Mouse (Mus musculus) kidney, embryonic 15.5 days (tissue): ENCODE measurements at regions not wholly inside any gene's neighbourhood (a gene's known extent, or its start where the extent isn't known, plus 50 kb on each side); places are given as distances from the start of the nearest gene placed in this dataset.

Source experiments
- ATAC-seq: fragments of 200-750 bp; cut with Nextera tagmentation; replicated peaks from 2 replicates; pipeline ENCODE4 v1.8.0; 2017; ENCODE audit warnings: moderate TSS enrichment; ENCODE audit not compliant: low FRiP score
- H3K27ac ChIP-seq: fragments of 300-500 bp; sonication (generic); 2 replicates; pipeline ENCODE4 v1.5.1; 2015; ENCODE audit warnings: mild to moderate bottlenecking, inconsistent platforms
- H3K27me3 ChIP-seq: fragments of 300-500 bp; sonication (generic); 2 replicates; pipeline ENCODE4 v1.6.1; 2015; ENCODE audit warnings: inconsistent platforms
- H3K36me3 ChIP-seq: fragments of 300-500 bp; sonication (generic); 2 replicates; pipeline ENCODE4 v1.6.1; 2015; ENCODE audit warnings: inconsistent platforms
- H3K4me1 ChIP-seq: fragments of 300-500 bp; sonication (generic); 2 replicates; pipeline ENCODE4 v1.6.1; 2015; ENCODE audit warnings: inconsistent platforms
- H3K4me2 ChIP-seq: fragments of 300-500 bp; sonication (generic); 2 replicates; pipeline ENCODE4 v1.6.1; 2015; ENCODE audit warnings: moderate library complexity, mild to moderate bottlenecking, inconsistent platforms
- H3K4me3 ChIP-seq: fragments of 300-500 bp; sonication (generic); replicated peaks from 2 replicates; pipeline ENCODE4 v1.5.1; 2015; ENCODE audit warnings: mild to moderate bottlenecking, inconsistent platforms
- H3K9ac ChIP-seq: fragments of 300-500 bp; sonication (generic); 2 replicates; pipeline ENCODE4 v1.6.1; 2015; ENCODE audit warnings: mild to moderate bottlenecking, inconsistent platforms
- H3K9me3 ChIP-seq: fragments of 300-500 bp; sonication (generic); replicated peaks from 2 replicates; pipeline ENCODE4 v1.6.1; 2016; ENCODE audit warnings: inconsistent platforms
- WGBS: fragments of 180-500 bp; shearing (Covaris S2); methylation state at CpG from one replicate; pipeline ENCODE4 v1.1.7; 2015; ENCODE audit warnings: mixed read lengths; 5-methylcytosine and 5-hydroxymethylcytosine counted together

DNA sequence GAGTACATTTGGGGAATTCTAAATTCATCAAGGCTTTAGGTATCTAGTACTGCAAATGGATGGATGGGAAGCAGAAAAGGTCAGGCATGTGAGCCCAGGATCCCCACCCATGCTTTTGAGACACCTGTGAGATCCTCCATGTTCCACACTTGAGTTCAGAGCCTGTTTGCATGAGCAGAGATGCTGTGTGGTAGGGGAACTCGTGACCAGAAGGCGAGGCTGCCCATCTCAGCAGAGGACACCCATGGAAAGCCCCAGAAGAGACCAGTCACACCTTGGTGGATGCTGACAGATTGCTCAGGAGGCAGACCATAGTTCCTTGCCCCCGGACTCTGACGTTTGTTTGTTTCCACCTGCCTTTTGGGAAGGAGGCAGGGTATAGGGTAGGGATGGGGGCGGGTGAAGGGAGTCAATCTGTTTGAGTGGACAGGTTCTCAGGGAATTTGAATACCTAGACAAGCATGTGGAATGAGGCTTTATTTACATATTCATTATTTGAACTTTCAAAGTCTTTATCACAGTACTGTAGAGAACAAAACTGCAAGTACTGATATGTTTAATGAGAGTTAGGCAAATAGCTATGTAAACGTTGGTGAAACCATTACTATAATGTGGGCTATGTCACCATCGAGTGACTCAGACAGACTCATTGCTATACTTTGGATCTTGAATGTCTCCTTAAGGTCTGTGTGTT lies 278.5 kb downstream of the Dhx35 start:
- Histone ChIP-seq H3K27ac (no peak overlapping the region), H3K9me3 (no peaks in the 10 kb centered on the region), H3K36me3 (no peaks in the 10 kb centered on the region), H3K27me3 (no peaks in the 10 kb centered on the region), H3K4me3 (no peak overlapping the region), H3K9ac (no peak overlapping the region), H3K4me2 (no peak overlapping the region), H3K4me1 (peaks cover 8% of the 10 kb centered on the region)
- 88% methylated on average over 7 of the region's 7 CpGs for WGBS
- ATAC-seq: no peak

DNA sequence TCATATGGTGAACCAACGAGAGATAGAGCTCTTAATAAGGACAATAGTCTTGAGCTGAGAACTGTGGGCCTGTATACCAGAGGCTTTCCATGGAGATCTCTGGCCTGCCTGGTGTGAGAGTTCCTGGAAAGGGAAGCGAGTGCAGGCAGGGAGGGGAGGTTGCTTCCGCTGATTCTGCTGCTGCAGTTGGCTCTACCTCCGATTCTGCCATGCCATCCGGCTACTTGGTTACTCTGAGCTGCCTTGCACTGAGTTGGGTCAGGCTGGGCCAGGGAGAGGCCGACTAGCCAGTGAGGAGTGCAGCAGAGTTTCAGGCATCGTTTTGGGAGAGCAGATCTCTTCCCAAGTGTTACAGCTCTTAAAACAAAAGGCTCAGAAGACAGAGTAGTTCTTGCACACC lies 285.2 kb downstream of the Dhx35 start:
- H3K4me2 ChIP-seq: no peak overlapping the region
- H3K27ac ChIP-seq: no peak overlapping the region
- WGBS: 67% methylated on average over 7 of the region's 7 CpGs
- H3K9me3 ChIP-seq: no peaks in the 10 kb centered on the region
- no peak for ATAC-seq
- no peak overlapping the region for H3K4me3 ChIP-seq
- no peaks in the 10 kb centered on the region for H3K36me3 ChIP-seq
- no peak overlapping the region for H3K9ac ChIP-seq
- no peaks in the 10 kb centered on the region for H3K4me1 ChIP-seq
- H3K27me3 ChIP-seq: no peaks in the 10 kb centered on the region

DNA sequence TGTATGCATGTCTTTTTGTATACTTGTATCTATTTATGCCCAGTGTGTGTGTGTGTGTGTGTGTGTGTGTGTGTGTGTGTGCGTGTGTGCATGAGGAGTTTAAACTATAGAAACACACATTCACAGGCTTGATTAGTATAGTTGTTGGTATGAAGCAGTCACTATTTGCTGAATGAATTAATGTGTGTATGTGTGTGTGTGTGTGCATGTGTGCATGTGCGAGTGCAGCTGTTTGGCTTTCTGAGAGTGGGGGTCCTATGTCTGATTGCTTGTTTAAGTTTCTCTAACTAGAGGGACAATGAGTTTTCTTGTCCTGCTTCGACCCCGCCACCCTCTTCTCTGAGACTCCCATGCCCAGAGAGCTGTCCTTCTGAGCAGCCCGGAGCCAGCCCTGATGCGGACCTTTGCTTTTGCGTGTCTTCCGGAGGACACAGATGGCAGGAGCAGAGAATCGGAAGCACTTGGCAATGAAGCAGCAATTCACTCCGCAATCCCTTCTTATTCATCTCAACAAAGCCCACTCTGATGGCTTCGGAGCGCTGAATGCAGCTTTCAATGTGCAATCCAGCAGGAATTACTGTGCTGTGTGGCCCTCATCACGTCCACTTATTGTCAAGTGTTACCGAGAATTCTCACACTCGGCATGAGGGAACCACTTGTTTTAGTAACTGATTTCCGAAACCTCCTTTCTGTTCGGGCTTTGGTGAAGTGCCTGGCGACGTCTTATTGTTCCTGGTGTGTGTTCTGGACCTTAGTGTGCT lies 286.4 kb downstream of the Dhx35 start:
- H3K9ac ChIP-seq: no peak overlapping the region
- 86% methylated on average over 19 of the region's 19 CpGs for WGBS
- no peaks in the 10 kb centered on the region for H3K4me1 ChIP-seq
- no peaks in the 10 kb centered on the region for H3K27me3 ChIP-seq
- no peak for ATAC-seq
- H3K9me3 ChIP-seq: no peaks in the 10 kb centered on the region
- no peaks in the 10 kb centered on the region for H3K36me3 ChIP-seq
- H3K4me2 ChIP-seq: no peak overlapping the region
- H3K4me3 ChIP-seq: no peak overlapping the region
- H3K27ac ChIP-seq: no peak overlapping the region

DNA sequence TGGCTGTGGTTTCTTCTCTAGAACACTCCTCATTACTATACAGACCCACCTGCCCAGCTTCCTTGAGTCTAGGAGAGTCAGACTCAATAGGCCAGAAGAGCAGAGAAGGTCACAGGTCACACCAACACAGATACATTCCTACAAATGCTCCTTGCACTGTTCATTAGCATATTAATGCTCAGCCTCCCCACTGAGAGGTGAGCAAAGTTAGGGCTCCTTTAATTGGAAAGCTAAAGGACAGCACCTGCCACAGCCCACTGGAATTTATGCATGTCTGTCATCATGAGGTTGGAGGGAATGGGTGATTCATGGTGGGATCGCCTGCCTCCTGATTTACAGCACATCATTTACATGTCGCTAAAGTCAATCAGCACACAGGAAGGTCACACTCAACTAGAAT lies 292.2 kb downstream of the Dhx35 start:
- Histone ChIP-seq H3K9ac (no peak overlapping the region), H3K4me2 (no peak overlapping the region), H3K27ac (no peak overlapping the region), H3K4me3 (no peak overlapping the region), H3K27me3 (no peaks in the 10 kb centered on the region), H3K4me1 (no peaks in the 10 kb centered on the region), H3K9me3 (no peaks in the 10 kb centered on the region), H3K36me3 (no peaks in the 10 kb centered on the region)
- WGBS: 61% methylated on average over 2 of the region's 2 CpGs
- no peak for ATAC-seq

DNA sequence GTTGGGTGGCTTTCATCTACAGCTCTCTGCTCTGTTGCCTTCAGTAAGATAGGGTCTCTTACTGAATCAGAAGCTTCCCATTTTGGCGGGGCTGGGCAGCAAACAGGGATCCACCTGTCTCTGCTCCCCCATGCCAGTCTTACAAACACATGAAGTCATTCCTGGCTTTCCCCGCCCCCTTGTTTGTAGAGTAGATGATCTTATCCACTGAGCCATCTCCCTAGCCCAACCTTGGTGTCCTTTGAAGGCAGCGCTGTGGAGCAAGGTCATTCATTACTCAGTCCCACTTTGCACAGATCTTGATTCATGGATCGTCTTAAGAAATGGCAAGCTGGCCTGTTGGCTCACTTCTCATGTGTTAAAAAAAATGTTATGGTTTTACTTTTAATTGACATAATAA lies 293.6 kb downstream of the Dhx35 start:
- WGBS: 82% methylated on average over 4 of the region's 4 CpGs
- Histone ChIP-seq H3K4me2 (no peak overlapping the region), H3K4me3 (no peak overlapping the region), H3K36me3 (no peaks in the 10 kb centered on the region), H3K4me1 (no peaks in the 10 kb centered on the region), H3K27ac (no peak overlapping the region), H3K27me3 (no peaks in the 10 kb centered on the region), H3K9ac (no peak overlapping the region), H3K9me3 (no peaks in the 10 kb centered on the region)
- no peak for ATAC-seq

DNA sequence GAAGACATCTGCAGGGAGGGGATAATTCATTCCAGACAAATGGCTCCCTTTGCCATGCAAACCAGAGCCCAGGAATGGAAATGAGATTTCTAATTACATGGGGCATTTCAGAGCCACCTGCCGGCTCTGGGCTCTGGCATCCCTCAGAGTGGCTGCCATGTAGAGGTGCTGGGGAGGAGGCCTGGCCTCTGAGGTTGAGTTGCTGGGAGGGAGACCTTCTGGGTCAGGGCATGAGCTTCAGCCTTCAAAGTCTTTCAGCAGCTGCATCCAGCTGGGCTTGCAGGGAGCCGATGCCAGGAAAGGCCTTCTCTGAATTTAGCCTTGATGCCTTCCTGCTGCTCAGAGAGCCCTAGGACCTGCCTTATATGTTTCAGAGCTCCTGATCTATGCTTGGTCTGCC lies 302.1 kb downstream of the Dhx35 start:
- no peak overlapping the region for H3K27ac ChIP-seq
- ATAC-seq: peak; percentile 62; the same call in 1 of the 2 replicates
- H3K36me3 ChIP-seq: no peaks in the 10 kb centered on the region
- H3K27me3 ChIP-seq: no peaks in the 10 kb centered on the region
- H3K9ac ChIP-seq: no peak overlapping the region
- peaks cover 2% of the 10 kb centered on the region; the same call in 1 of the 2 replicates for H3K4me1 ChIP-seq
- H3K4me3 ChIP-seq: no peak overlapping the region
- WGBS: 24% methylated on average over 2 of the region's 2 CpGs
- H3K4me2 ChIP-seq: no peak overlapping the region
- no peaks in the 10 kb centered on the region for H3K9me3 ChIP-seq

DNA sequence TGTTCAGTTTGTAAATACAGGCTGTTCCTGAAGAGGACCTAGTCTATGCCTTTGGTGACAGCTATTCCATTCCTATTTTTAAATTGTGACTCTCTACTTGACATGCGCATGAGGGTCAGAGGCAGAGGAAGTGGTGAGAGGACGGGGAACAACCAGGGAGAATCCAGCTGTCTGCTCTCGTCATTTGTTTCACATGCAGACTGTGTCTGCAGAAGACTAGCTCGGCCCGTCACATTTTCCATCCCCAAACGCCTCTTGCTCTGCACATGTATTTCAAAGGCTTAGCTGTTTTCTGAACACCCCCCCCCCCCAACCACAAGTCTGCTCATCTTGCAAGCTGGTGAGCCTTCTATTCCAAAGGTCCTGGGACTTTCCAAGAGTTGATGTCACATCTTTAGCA lies 339.4 kb downstream of the Dhx35 start:
- no peaks in the 10 kb centered on the region for H3K4me1 ChIP-seq
- 65% methylated on average over 6 of the region's 6 CpGs for WGBS
- H3K27me3 ChIP-seq: no peaks in the 10 kb centered on the region
- H3K4me3 ChIP-seq: no peak overlapping the region
- no peaks in the 10 kb centered on the region for H3K9me3 ChIP-seq
- H3K9ac ChIP-seq: no peak overlapping the region
- no peak overlapping the region for H3K4me2 ChIP-seq
- ATAC-seq: no peak
- H3K27ac ChIP-seq: no peak overlapping the region
- H3K36me3 ChIP-seq: no peaks in the 10 kb centered on the region

DNA sequence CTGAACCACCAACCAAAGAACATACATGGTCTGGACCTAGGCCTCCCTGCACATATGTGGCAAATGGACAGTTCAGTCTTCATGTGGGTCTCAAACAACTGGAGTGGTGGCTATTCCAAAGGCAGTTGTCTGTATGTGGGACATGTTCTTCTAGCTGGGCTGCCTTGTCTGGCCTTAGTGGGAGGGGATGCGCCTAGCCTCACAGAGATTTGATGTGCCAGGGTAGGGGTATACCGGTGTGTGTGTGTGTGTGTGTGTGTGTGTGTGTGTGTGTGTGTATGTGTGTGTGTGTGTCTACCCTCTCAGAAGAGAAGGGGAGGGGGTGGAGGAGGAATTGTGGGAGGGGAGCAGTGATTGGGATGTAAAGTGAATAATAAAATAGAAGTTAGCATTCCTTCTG lies 344.0 kb downstream of the Dhx35 start:
- no peaks in the 10 kb centered on the region for H3K9me3 ChIP-seq
- H3K9ac ChIP-seq: no peak overlapping the region
- ATAC-seq: no peak
- H3K4me3 ChIP-seq: no peak overlapping the region
- H3K36me3 ChIP-seq: no peaks in the 10 kb centered on the region
- no peaks in the 10 kb centered on the region for H3K27me3 ChIP-seq
- no peaks in the 10 kb centered on the region for H3K4me1 ChIP-seq
- WGBS: 98% methylated on average over 2 of the region's 2 CpGs
- H3K4me2 ChIP-seq: no peak overlapping the region
- no peak overlapping the region for H3K27ac ChIP-seq

DNA sequence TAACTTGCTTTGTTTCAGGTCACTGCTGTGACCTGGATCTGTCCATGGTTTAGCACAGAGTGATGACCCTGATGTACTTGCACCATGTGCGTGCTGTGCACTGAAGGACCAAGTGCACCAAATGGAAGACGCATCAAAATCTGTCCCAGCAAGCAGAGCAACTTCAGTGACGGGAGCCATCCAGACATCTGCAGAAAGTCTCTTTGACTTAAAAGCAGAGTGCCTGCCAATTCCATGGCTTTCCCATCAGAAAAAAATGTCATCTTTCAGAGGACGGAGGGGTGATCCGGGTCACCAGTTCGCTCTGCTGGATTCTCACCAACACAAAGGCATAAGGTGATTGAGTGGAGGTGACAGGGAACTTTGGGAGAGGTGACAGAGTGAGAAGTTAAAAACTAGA lies 351.4 kb downstream of the Dhx35 start:
- Histone ChIP-seq H3K9ac (no peak overlapping the region), H3K36me3 (no peaks in the 10 kb centered on the region), H3K27ac (no peak overlapping the region), H3K9me3 (no peaks in the 10 kb centered on the region), H3K4me2 (no peak overlapping the region), H3K27me3 (no peaks in the 10 kb centered on the region), H3K4me3 (no peak overlapping the region), H3K4me1 (no peaks in the 10 kb centered on the region)
- no peak for ATAC-seq
- WGBS: 80% methylated on average over 6 of the region's 6 CpGs

DNA sequence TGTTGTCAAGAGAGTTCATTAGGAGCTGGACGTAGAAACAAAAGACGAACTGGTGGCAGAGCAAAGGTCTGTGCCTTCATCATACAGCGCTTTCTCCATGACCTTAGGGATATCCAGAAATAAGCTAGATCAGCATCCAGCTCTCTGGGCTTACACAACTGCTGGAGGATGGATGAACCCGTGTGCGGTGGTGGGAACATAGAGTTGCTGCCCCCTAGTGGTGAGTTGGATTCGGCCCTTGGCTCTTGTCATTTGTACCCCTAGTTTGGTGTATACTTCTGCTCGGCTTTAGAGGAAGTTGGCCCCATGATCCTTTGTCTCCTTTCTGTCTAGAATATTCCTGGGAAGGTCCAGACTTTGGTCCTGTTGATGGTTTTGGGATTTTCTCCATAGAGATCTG lies 369.4 kb downstream of the Dhx35 start:
- Histone ChIP-seq H3K9ac (no peak overlapping the region), H3K36me3 (no peaks in the 10 kb centered on the region), H3K27ac (no peak overlapping the region), H3K9me3 (no peaks in the 10 kb centered on the region), H3K4me1 (no peaks in the 10 kb centered on the region), H3K4me2 (no peak overlapping the region), H3K4me3 (no peak overlapping the region), H3K27me3 (no peaks in the 10 kb centered on the region)
- ATAC-seq: no peak
- WGBS: 45% methylated on average over 7 of the region's 7 CpGs

DNA sequence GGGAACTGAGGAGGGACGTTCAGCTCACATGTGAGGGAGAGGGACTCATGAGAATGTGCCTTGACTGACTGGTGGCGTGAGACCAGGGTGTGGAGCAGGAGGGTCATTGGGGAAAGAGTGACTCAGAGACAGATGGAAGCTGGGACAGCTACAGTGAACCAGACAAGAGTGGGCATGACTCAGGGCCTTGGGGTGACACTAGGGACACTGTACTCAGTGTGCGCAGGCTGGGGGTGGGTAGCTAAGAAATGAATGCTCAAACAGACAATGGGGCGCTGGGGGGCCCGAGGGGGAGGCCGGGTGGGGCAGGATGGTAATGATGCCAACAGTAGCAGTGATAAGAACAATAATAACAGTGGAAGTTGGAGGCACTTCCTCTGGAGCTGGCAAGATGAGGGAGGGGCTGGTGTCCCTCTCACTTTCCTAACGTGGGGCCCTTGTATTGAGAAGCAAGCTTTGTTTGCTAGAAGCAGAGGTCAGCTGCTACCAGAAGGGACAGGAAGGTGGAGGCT lies 374.0 kb downstream of the Dhx35 start:
- no peaks in the 10 kb centered on the region for H3K9me3 ChIP-seq
- ATAC-seq: peak; percentile 25; the same call in 1 of the 2 replicates
- H3K36me3 ChIP-seq: no peaks in the 10 kb centered on the region
- H3K27ac ChIP-seq: no peak overlapping the region
- WGBS: 63% methylated on average over 7 of the region's 7 CpGs
- H3K9ac ChIP-seq: no peak overlapping the region
- H3K4me1 ChIP-seq: no peaks in the 10 kb centered on the region
- H3K4me3 ChIP-seq: no peak overlapping the region
- H3K27me3 ChIP-seq: no peaks in the 10 kb centered on the region
- no peak overlapping the region for H3K4me2 ChIP-seq

DNA sequence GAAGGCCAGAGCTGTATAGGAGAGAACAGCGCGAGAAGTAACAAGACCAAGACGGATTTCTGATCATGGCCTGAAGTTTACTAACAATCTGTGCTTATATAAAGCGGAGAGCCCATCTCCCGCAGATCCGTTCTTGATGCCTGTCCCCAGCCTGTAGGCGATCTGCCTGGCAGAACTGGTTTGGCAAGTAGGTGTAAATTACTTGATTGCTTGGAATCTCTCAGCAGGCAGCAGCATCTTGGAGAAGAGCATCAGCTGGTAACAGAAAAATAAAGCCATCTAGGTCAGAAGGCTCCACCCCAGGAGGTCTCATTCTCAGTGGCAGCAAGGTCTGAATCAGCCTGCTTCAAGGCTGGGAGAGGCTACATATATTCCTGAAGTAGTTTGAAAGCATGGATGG lies 401.5 kb downstream of the Dhx35 start:
- Histone ChIP-seq H3K27me3 (no peaks in the 10 kb centered on the region), H3K4me3 (no peak overlapping the region), H3K27ac (no peak overlapping the region), H3K9ac (no peak overlapping the region), H3K36me3 (no peaks in the 10 kb centered on the region), H3K9me3 (no peaks in the 10 kb centered on the region), H3K4me2 (no peak overlapping the region), H3K4me1 (no peaks in the 10 kb centered on the region)
- no peak for ATAC-seq
- 38% methylated on average over 7 of the region's 7 CpGs for WGBS
